Mouse (Mus musculus) neural tube, postnatal 0 days (tissue): ENCODE results near the gene Vps11. TPM values are rescaled to one million over a fixed set of nuclear protein-coding genes. Genes with fewer than 3 reads are reported as not detected.

Source experiments
- microRNA-seq: library from miRNA; unstranded; fragments of <30 nt; microRNA quantifications from one replicate; pipeline ENCODE4, GENCODE M21; 2016
- polyA plus RNA-seq: library from polyadenylated mRNA; unstranded; fragments of >200 nt; fragmentation: Nextera tagmentation; extraction: Ambion mirVana; gene quantifications from 2 replicates; pipeline ENCODE4 v1.2.1, GENCODE M21; 2015

The Vps11 gene
- polyA plus RNA-seq = 32.3 and 36.0 TPM in 2 replicates

DNA sequence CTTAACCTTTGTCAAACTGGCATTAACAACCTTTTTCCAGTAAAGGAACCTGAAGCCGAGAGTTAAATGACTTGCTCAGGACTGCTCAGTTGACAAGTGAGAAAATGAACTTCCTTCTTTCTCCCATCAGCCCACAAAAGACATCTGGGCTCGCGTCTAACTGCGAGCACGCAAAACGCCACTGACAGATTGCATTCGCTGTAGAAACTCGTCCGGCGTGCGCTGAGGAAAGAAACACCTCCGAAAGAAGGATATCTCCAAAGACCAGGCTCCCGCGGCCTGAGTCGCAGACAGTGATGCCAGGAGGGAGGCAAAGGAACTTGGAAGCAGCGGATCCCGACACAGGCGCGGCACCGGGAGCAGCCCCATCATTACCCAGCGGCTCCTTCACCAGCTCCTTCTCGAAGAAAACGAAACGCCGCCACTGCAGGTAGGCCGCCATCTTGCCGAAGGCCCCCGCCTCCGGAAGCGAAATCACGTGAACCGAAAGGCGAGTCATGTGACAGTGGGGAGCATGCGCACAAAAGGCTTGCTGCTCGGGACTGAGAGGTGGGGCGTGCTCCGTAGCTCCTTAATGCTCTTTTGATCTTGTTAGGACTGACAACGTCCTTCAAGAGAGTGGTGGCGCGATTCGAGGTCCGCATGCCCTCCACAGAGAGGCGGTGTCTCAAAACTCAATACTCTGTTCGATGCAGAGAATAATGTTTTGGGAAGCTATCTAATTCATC lies at the start of gene Vps11:
Vps11 (minus strand) TSS at position 481 of the 728 bp plus-strand sequence.

DNA sequence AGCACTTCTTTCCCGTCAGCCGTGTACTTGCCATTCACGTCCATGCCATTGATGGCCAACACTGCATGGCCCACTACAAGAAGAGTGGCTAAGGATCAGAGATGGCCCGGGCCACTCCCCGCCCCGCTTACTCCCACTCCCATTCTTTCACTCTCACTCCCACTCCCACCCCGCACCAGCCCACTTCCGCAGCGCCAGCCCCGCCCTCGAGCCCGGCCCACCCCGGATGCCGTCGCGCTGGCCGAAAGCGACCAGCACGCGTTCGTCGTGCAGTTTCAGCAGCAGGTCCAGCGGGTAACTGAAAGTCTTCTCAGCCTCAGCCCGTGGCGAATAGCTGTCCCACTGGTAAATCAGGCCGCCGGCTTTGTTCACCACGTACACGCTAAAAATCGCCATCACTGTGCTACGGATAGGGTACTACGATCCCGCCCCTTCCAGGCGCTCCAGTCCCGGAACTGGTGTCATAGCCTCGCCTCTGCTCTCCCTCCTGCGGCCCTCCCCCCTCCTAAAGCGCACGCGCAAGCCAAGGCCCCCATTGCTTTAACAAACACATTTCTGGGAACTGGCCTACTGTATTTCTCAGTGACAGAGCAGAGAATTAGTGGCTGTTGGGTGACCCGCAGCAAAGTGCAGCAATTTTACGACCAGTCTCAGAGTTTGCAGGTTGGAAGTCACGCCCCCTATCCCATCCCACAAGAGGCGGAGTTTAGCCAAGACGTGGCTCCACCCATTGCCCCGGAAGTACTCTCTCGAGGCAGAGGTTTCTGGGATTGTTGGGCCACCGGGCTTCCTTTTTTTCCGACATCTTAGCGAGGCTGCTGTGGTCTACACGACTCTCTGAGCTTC lies 45.7 kb upstream of the Vps11 start, which contains the start of the genes Rps25 and Trappc4:
Rps25 (plus strand) TSS at position 234 of the 846 bp plus-strand sequence.
Trappc4 (minus strand) TSS at position 695 of the 846 bp plus-strand sequence.

DNA sequence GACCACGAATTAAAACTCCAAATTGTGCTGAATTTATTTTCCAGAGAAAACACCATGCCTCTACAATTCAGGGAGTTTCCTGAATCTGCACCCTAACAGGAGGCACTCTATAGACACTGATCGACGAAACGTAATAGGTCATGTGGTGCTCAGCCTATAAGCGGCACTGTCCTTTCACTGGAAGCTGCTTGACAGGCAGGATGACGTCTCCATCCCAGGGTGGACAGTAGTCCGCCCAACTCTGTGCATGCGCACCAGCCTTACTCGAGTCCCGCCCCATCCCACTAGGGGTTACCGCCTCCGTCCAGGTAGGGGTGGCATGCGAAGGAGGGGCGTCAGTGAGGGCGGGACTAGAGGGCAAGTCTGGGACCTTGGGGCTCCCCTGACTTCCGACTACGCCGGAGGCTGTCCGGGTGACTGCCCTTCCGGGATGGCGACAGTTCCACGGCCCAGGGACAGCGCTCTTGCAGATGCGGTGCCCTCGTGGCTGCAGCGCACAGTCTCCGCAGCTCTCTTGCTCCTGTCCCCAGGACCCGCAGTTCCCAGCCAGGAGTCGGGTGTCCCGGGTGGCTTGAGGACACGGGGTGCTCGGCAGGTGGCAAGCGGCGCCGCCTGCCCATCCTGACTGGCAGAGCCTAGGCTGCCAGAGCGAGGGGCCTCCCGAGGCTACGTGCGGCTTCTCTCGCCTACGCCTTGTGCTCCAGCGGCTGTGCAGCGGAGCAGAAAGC lies 35.4 kb upstream of the Vps11 start, which contains the start of gene Slc37a4:
Slc37a4 (plus strand) TSS at position 169 of the 728 bp plus-strand sequence.

DNA sequence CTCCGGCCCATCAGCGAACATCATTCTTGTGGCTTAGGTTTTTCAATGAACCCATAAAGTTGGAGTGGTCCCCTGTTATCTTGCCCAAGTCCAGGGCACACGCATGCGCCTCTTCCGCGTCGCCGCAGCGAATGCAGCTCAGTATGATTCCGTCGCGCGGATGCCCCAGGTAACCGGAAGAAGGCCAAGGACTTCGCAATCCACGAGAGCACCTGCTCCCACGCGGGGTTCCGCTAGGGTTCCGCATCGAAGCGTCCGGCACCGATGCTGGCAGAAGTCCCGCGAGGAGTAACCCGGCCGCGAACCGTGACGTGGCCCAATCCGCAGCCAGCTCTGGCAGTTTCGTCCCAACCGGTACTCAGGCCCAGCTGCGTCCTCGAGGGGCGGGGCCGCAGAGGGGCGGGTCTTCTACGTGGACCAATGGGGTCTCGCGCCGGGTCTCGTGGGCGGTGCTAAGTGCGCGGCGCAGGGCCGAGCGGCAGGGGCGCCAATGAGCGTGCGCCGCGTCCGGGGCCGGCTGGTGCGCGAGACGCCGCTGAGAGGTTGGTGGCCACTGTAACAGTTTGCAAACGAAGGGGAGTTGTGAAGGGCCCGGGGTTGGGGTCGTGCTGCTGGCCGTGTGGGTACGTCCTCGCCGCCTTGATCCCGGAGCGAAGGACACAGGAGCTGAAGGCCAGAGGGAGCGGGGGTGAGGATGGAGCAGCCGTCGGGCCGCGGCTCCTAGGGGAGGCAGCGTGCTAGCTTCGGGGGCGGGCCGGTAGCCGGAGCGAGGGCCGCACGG lies 17.8 kb upstream of the Vps11 start, which contains the start of gene Hyou1:
Hyou1 (plus strand) TSS at position 437 of the 781 bp plus-strand sequence.

DNA sequence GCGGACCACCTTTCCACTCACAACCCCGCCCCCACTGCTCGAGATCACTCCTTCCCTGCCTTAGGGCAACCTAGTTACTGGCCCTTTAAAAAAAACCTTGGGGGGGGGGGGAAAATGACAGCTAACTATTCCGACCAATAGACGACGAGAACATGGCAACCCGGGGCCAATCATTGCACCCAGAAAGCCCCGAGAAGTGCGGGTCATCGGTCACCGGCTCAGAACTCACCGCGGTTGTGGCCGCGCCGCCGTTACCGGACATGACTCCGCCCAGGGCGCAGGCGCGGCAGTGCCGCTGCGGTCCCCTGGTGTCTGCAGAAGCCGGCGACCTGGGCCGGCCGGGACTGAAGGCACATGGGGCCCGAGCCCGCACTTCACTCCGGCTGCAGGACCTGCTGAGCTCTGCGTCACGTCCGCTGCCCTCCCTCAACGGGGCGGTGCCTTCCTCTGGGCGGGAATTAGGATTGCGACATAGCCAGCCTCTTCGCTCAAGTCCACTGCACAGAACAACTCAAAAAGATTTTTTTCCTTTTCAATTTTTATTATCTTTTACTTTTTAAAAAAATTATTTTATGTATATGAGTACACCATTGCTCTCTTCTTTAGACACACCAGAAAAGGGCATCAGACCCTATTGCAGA lies 17.6 kb downstream of the Vps11 start, which contains the start of gene Hmbs:
Hmbs (minus strand) TSS at position 448 of the 641 bp plus-strand sequence.

DNA sequence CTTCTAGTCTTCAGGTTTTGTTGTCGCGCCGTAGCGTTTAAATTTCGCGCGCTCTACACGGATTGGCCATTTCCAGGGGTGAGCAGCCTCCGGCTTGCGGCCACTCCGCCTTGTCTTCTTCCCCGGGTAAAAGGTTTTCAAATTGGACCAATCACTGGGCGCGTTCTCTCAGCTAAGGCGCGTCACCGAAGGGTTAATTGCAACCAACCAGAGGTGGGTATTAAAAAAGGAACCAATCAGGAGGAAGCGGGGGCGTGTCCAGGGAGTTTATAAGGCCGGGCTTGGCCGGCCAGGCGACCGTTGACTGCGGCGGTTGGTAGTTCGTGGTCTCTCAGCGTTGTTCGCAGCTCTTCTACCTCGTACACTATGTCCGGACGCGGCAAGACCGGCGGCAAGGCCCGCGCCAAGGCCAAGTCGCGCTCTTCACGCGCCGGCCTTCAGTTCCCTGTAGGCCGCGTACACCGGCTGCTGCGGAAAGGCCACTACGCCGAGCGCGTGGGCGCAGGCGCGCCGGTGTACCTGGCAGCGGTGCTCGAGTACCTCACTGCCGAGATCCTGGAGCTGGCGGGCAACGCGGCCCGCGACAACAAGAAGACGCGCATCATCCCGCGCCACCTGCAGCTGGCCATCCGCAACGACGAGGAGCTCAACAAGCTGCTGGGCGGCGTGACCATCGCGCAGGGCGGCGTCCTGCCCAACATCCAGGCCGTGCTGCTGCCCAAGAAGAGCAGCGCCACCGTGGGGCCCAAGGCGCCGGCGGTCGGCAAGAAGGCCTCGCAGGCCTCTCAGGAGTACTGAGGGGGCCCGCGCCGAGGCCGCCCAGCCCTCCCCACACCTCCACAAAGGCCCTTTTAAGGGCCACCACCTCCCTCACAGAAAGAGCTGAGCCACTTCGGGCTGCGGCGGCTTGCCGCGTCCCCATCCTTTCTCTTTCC lies 26.8 kb downstream of the Vps11 start, which contains the start of gene H2afx:
H2afx (plus strand) TSS at position 299 of the 935 bp plus-strand sequence.

DNA sequence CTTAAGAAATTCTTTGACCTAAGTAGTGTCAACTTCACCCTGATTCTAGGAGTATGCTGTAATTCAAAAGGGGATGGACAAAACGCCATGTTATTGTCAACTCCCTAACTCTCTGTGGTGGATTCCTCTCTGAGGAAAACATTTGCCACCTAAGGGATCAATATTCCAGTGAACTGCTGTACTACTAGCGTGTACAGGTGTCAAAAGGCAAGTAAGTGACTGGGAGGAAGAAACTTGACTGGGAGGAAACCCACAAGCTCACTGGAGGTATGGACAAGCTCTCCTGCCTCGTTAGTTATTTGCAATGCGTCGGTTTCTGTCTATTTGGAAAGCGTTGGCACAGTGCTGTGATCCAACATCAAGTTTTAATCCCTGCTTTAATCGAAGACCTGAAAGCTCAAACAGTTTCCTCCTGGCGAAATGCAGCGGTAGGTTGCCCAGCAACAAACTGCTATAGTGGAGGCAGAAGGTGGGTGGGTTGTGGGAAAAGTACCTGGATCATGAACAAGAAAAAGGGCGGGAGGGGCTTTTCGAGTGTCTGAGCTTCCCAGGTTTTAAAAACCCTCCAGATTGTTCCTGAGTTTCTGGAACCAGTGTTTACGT lies 35.6 kb downstream of the Vps11 start, which contains the start of gene Dpagt1:
Dpagt1 (plus strand) TSS at position 252 of the 603 bp plus-strand sequence.

DNA sequence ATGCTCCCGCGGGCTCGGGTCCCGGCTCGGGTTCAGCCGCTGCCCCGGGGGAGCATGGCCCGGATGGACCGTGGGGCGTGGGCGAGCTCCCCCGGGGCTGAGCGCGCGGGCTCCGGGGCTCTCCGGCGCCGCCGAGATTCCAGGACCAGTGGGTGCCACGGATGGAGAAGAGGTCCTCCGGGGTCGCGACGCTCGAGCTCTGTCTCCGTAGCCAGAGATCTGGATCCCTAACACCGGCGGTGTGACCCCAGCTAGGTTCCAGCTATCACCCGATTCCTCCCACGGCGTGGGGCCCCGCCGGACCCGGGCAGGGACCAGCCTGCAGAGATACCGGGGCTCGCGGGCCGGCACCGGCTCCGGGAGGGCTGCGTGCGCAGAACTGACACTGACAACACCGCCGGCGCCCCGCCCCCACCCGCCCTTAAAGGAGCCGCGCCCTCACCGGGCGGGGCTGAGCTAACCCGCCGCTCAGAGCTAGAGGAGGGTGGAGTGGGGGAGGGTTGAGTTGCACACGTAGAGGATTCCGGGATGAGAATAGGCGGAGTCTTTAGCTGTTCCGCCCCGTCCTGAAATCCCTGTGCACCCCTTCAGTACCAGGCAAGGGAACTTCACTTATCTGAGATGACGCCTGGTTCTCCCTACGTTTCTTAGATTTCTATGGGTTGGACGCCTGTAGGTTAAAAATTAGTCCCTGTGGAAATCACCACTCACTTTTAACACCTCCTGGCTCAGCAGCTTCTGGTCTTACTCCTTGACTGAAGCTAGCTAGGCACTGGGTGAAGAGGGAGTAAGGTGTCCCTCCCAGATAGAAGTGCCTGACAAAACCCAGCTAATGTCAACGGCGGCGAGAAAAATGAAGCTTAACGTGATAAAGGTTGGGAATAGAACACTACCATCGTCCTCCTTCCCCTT lies 41.3 kb downstream of the Vps11 start, which contains the start of gene C2cd2l:
C2cd2l (minus strand) TSS at position 399 of the 912 bp plus-strand sequence.

DNA sequence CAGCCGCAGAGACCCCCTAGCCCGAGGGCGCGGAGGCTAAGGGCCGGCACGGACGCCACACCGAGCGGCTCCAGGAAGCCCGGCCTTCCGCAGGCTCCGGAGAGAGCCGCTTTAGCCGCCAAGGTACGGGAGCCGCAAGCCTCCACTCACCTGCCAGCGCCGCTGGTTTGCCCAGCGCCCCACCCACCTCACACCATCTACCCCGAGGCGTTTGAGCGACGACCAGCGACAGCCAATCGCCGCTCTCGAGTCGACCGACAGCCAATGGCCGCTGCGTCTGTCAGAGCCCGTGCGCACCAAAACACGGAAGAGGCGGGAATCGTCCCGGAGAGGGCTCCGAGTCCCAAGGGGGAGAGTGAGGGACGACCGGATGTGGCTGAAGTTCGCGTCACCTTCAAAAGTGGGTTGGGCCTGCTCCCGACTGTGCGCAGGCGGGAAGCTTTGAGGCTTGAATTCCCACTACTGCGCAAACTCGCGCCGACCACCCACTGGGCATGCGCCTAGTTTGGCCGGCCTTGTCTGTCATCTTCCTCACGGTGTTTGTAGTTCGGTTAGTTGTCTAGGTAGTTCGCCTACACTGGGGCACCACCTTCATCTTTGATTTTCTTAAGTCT lies 55.9 kb downstream of the Vps11 start, which contains the start of gene Hinfp:
Hinfp (minus strand) TSS at position 206 of the 614 bp plus-strand sequence.

Small RNA genes within 50 kb of the gene (microRNA-seq; reads per million reads assigned to microRNA genes)
- gene Gm44335 (not detected), gene Mir7085 (not detected)

Other genes with a start within 250 kb of the Vps11 start
- 0.12 and 0.18 TPM in 2 replicates for gene Gm49380, start 248.2 kb downstream of the Vps11 start, polyA plus RNA-seq
- gene Rnf26, start 248.2 kb downstream of the Vps11 start, polyA plus RNA-seq = 33.2 and 35.4 TPM in 2 replicates
- gene Mcam, start 227.2 kb downstream of the Vps11 start, polyA plus RNA-seq = 15.3 and 17.2 TPM in 2 replicates
- gene Cbl, start 127.6 kb downstream of the Vps11 start, polyA plus RNA-seq = 11.6 and 14.1 TPM in 2 replicates
- 2.4 and 3.0 TPM in 2 replicates for gene Ccdc153, start 121.0 kb downstream of the Vps11 start, polyA plus RNA-seq
- gene Pdzd3, start 110.2 kb downstream of the Vps11 start, polyA plus RNA-seq = 0.19 and 0.31 TPM in 2 replicates
- gene Nlrx1, start 93.1 kb downstream of the Vps11 start, polyA plus RNA-seq = 5.8 and 6.6 TPM in 2 replicates
- 26.9 and 28.9 TPM in 2 replicates for gene Abcg4, start 73.1 kb downstream of the Vps11 start, polyA plus RNA-seq
- gene Hinfp, start 56.0 kb downstream of the Vps11 start, polyA plus RNA-seq = 12.9 and 14.0 TPM in 2 replicates
- 21.9 and 24.4 TPM in 2 replicates for gene C2cd2l, start 41.4 kb downstream of the Vps11 start, polyA plus RNA-seq
- 28.9 and 31.0 TPM in 2 replicates for gene Dpagt1, start 35.7 kb downstream of the Vps11 start, polyA plus RNA-seq
- gene H2afx, start 27.0 kb downstream of the Vps11 start, polyA plus RNA-seq = 103 and 104 TPM in 2 replicates
- 53.4 and 54.7 TPM in 2 replicates for gene Hmbs, start 17.4 kb downstream of the Vps11 start, polyA plus RNA-seq
- 17.0 and 18.1 TPM in 2 replicates for gene Hyou1, start 17.8 kb upstream of the Vps11 start, polyA plus RNA-seq
- 50.7 and 59.3 TPM in 2 replicates for gene Slc37a4, start 35.2 kb upstream of the Vps11 start, polyA plus RNA-seq
- gene Rps25, start 45.5 kb upstream of the Vps11 start, polyA plus RNA-seq = 1,331 and 1,463 TPM in 2 replicates
- 264 and 298 TPM in 2 replicates for gene Trappc4, start 45.9 kb upstream of the Vps11 start, polyA plus RNA-seq
- 25.8 and 30.9 TPM in 2 replicates for gene Ccdc84, start 56.9 kb upstream of the Vps11 start, polyA plus RNA-seq
- not detected in 2 replicates for gene Foxr1, start 79.5 kb upstream of the Vps11 start, polyA plus RNA-seq
- not detected in 2 replicates for gene Upk2, start 93.3 kb upstream of the Vps11 start, polyA plus RNA-seq
- 9.8 and 9.9 TPM in 2 replicates for gene Bcl9l, start 121.2 kb upstream of the Vps11 start, polyA plus RNA-seq
- not detected in 2 replicates for gene Cxcr5, start 200.2 kb upstream of the Vps11 start, polyA plus RNA-seq
- 21.4 and 21.7 TPM in 2 replicates for gene Ddx6, start 243.2 kb upstream of the Vps11 start, polyA plus RNA-seq